In the genomic region with DNA sequence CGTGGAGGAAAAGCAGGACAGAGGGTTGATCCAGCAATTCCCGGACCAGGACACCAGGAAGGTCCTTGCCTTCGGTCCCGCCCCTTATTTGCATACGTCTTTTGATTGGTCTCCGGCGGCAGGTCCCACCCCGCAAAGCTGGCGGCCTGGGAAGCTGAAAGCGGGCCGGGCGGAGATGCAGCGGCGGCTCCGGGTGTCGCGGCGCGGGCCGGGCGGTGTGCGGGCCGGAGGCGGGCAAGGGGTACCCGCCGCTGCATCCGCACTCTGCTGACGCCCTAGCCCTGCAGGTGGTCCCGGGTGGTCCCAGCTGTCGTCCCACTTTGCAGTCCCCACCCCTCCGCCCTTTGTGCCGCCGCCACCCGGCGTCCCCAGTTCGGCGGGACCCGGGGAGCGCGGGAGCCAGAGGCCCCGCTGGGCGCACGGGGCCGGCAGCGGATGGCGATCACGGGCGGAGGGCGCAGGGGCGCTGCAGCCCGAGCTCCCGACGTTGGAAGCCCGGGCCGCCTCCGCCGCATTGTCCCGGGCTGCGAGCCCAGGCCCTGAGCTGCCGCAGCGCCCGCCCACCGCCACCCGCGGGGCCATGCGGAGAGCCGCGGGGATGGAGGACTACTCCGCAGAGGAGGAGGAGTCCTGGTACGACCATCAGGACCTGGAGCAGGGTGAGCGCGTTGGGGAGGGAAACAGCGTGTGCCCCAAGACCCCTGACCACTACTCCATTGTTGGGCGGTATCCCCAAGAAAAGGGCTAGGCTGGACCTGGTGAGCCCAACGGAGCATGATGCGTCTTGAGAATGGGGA, we compare ENCODE assay signal across 8 mouse cellular contexts. TPM values are rescaled to one million over a fixed set of nuclear protein-coding genes. Genes with fewer than 3 reads are reported as not detected.
DNase-seq lines count a peak whose midpoint lies in the region; ATAC-seq and TF ChIP-seq lines count a peak whose summit lies in the region.

TSS of gene Cdr2l (plus strand) at position 174 of the 797 bp plus-strand sequence.

- peak; percentile 70; the same call in 1 of the 2 replicates for TF ChIP-seq POLR2A in cortical plate, adult 2 months (IDR thresholded peaks at IDR 0.05; ENCODE audit: extremely low read depth, insufficient read depth, low read length)

- H3K4me1 ChIP-seq in cortical plate, adult 2 months (ENCODE audit: control insufficient read depth, insufficient read depth, low read length): peaks cover 10% of the 10 kb centered on the region; the same call in 1 of the 2 replicates

- peak within 1 kb of the TSS; percentile 81 for H3K4me3 ChIP-seq in cortical plate, adult 2 months (ENCODE audit: insufficient read depth, low read length)

- peak within 1 kb of the TSS; percentile 77 for H3K27ac ChIP-seq in cortical plate, adult 2 months (ENCODE audit: insufficient read depth, low read length)

- DNase-seq in adrenal gland, adult 18-20 months (ENCODE audit: low spot score in 2 of 2): peak; percentile 90 to 96
- peak; percentile 89 for DNase-seq in gastrocnemius, postnatal 10 days
- DNase-seq in hindlimb bud, embryonic 11.5 days (ENCODE audit: extremely low spot score, low read depth, low spot score): peak; percentile 68
- peak; percentile 72 to 82 for DNase-seq in left cerebral cortex, adult 8-10 months (ENCODE audit: low spot score in 2 of 2)
- peak; percentile 89 for DNase-seq in right cerebral cortex, postnatal 25 days
- DNase-seq in natural killer cell, adult 2 months (ENCODE audit: low spot score in 2 of 2): no peak

- TF ChIP-seq CTCF in cortical plate, adult 2 months (IDR thresholded peaks at IDR 0.05; ENCODE audit: extremely low read depth, insufficient read depth, low read length): no peak

- peak; percentile 37; the same call in 1 of the 2 replicates for ATAC-seq in megakaryocyte progenitor cell, adult 5-6 weeks (replicated peaks; ENCODE audit: poor library complexity)

RNA-seq across cellular contexts. Expression of gene Cdr2l, which starts in this region (rescaled TPM):
- 100 to 1,000 TPM; 159 to 181 TPM for total RNA-seq in adrenal gland, adult 18-20 months (2021)
- polyA plus RNA-seq in cortical plate, adult 2 months (2012; rRNA removed): 20.6 and 21.5 TPM in 2 replicates
- 10 to 100 TPM in 1 of 2 experiments, 1 to 10 TPM in 1; 9.8 to 17.0 TPM for total RNA-seq in gastrocnemius, postnatal 10 days (2021)
- total RNA-seq in left cerebral cortex, adult 8-10 months (2022): 10 to 100 TPM; 26.1 to 27.7 (median 26.9) TPM
- 0.20 and 0.42 TPM in 2 replicates for total RNA-seq in megakaryocyte progenitor cell, adult 5-6 weeks (2015)
- total RNA-seq in megakaryocyte progenitor cell, adult 5-6 weeks (2017): 0.08 and 0.34 TPM in 2 replicates

Comparison
In these comparisons a context has a peak if more than half of its experiments do, and no peak if none do; other contexts are left out.
1. RNA of gene Cdr2l (total RNA-seq): 159 to 181 TPM in adrenal gland, adult 18-20 months, 26.1 to 27.7 TPM in left cerebral cortex, adult 8-10 months and 9.8 to 17.0 TPM in gastrocnemius, postnatal 10 days; 0.08 to 0.42 TPM in megakaryocyte progenitor cell, adult 5-6 weeks; every median in the first group is over 4 times any median in the second.
2. RNA of gene Cdr2l (total RNA-seq): 159 to 181 TPM in adrenal gland, adult 18-20 months; 26.1 to 27.7 TPM in left cerebral cortex, adult 8-10 months and 9.8 to 17.0 TPM in gastrocnemius, postnatal 10 days; every median in the first group is over 4 times any median in the second.
3. Peak in ATAC-seq in megakaryocyte progenitor cell, adult 5-6 weeks; RNA of the gene not detected or under 1 TPM.
4. DNase-seq: peak in adrenal gland, adult 18-20 months (2 of 2), gastrocnemius, postnatal 10 days (single experiment), hindlimb bud, embryonic 11.5 days (single experiment), left cerebral cortex, adult 8-10 months (2 of 2) and right cerebral cortex, postnatal 25 days (single experiment); none in natural killer cell, adult 2 months (0 of 2).